22 mouse cellular contexts compared by ENCODE assay signal in the genomic region with DNA sequence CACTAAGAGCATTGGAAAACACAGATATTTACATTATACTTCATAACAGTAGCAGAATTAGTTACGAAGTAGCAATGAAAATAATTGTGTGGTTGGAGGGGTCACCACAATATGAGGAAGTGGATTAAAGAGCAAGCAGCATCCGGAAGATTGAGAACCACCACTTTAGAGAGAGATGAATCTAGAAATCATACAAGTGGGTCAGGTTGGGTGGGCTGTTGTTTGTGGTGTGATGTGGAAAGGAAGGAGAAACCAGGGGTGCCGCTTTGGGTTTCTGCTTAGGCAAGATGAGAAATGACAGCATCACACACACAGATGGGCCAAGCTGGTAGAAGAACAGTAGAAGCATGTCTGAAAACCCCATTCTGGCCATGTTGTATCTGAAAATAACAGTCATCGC.
"Had no signal": no experiment of that assay in that cellular context is flagged by ENCODE, and none has a peak within 500 bp of the region (broad histone marks: within the 10 kb centered on the region; RNA-seq: fewer than 3 reads in every experiment).

No protein-coding gene starts in this region.

- H3K27ac ChIP-seq: heart, embryonic 10.5 days; hindbrain, embryonic 13.5 days; hindbrain, embryonic 15.5 days; hindbrain, postnatal 0 days; layer of hippocampus, adult 2 months; limb, embryonic 10.5 days; limb, embryonic 12.5 days had no signal

- H3K4me3 ChIP-seq: heart, embryonic 10.5 days; heart, embryonic 12.5 days; hindbrain, embryonic 13.5 days; hindbrain, embryonic 15.5 days; layer of hippocampus, adult 2 months; limb, embryonic 10.5 days; limb, embryonic 12.5 days had no signal

- H3K27me3 ChIP-seq: heart, embryonic 12.5 days; hindbrain, embryonic 13.5 days; hindbrain, embryonic 15.5 days; limb, embryonic 12.5 days had no signal

- H3K36me3 ChIP-seq: heart, embryonic 10.5 days; heart, embryonic 12.5 days; hindbrain, embryonic 13.5 days; hindbrain, embryonic 15.5 days; limb, embryonic 10.5 days; limb, embryonic 12.5 days had no signal

- H3K4me2 ChIP-seq: heart, embryonic 12.5 days; hindbrain, embryonic 13.5 days; hindbrain, embryonic 15.5 days; limb, embryonic 12.5 days; liver, embryonic 11.5 days had no signal

- ATAC-seq: hindbrain, postnatal 0 days; intestine, embryonic 16.5 days had no signal

- H3K9me3 ChIP-seq: heart, embryonic 10.5 days; heart, embryonic 12.5 days; hindbrain, embryonic 13.5 days; hindbrain, embryonic 15.5 days; limb, embryonic 10.5 days; limb, embryonic 12.5 days had no signal

- H3K4me1 ChIP-seq: heart, embryonic 10.5 days; heart, embryonic 12.5 days; hindbrain, embryonic 13.5 days; hindbrain, embryonic 15.5 days; limb, embryonic 10.5 days; limb, embryonic 12.5 days had no signal

- DNase-seq: gastrocnemius, postnatal 14 days; gastrocnemius, postnatal 36 days; heart, adult 18-20 months; heart, postnatal 10 days; heart, postnatal 4 days; kidney, adult 11 months; kidney, adult 8-10 months; kidney, postnatal 10 days; kidney, postnatal 25 days; kidney, postnatal 4 days; layer of hippocampus, postnatal 36 days; liver had no signal

- H3K9ac ChIP-seq: heart, embryonic 12.5 days; hindbrain, embryonic 13.5 days; hindbrain, embryonic 15.5 days; limb, embryonic 12.5 days had no signal
